Mouse (Mus musculus): ENCODE results near the gene Xlr3b. TPM values are rescaled to one million over a fixed set of nuclear protein-coding genes. Genes with fewer than 3 reads are reported as not detected.

Xlr3b gene
- total RNA-seq, 1 experiment, result 16.6 TPM

Other genes starting within 250 kb of the Xlr3b start
- 8.5 and 9.8 TPM in 2 replicates for gene Zfp185, start 204.9 kb upstream of the Xlr3b start, total RNA-seq (2012; rRNA removed)
- gene Pnma5, start 155.1 kb upstream of the Xlr3b start, total RNA-seq (2012; rRNA removed), result 36.5 and 40.7 TPM in 2 replicates
- 0.16 and 0.18 TPM in 2 replicates for gene Pnma3, start 127.4 kb upstream of the Xlr3b start, total RNA-seq (2012; rRNA removed)
- gene Xlr4a, start 109.7 kb upstream of the Xlr3b start, total RNA-seq (2012; rRNA removed), result 1.2 and 7.9 TPM in 2 replicates
- 9.6 and 28.8 TPM in 2 replicates for gene Xlr3a, start 95.1 kb upstream of the Xlr3b start, total RNA-seq (2012; rRNA removed)
- gene Gm14685, start 75.2 kb upstream of the Xlr3b start, total RNA-seq (2012; rRNA removed), result 0.32 and 1.7 TPM in 2 replicates
- 0.37 and 3.9 TPM in 2 replicates for gene Xlr5b, start 43.4 kb upstream of the Xlr3b start, total RNA-seq (2012; rRNA removed)
- gene DXBay18, start 42.8 kb upstream of the Xlr3b start, total RNA-seq (2012; rRNA removed), result 0.21 and 0.58 TPM in 2 replicates
- gene Spin2d, start 15.2 kb upstream of the Xlr3b start, total RNA-seq (2012; rRNA removed), result not detected in 2 replicates
- gene Xlr4b, start 22.1 kb downstream of the Xlr3b start, total RNA-seq (2012; rRNA removed), result 0.58 and 6.6 TPM in 2 replicates
- gene F8a, start 36.1 kb downstream of the Xlr3b start, total RNA-seq (2012; rRNA removed), result 1.9 and 2.6 TPM in 2 replicates
- 0.90 and 7.6 TPM in 2 replicates for gene Xlr4c, start 50.9 kb downstream of the Xlr3b start, total RNA-seq (2012; rRNA removed)
- 1.4 and 8.9 TPM in 2 replicates for gene Xlr3c, start 73.2 kb downstream of the Xlr3b start, total RNA-seq (2012; rRNA removed)
- 0.42 and 7.0 TPM in 2 replicates for gene Xlr5a, start 100.8 kb downstream of the Xlr3b start, total RNA-seq (2012; rRNA removed)
- gene Xlr5c, start 100.8 kb downstream of the Xlr3b start, total RNA-seq (2012; rRNA removed), result 0.42 and 7.1 TPM in 2 replicates
- gene Gm45015, start 144.6 kb downstream of the Xlr3b start, total RNA-seq (2012; rRNA removed), result not detected in 2 replicates
- 12.4 and 12.6 TPM in 2 replicates for gene Zfp275, start 150.4 kb downstream of the Xlr3b start, total RNA-seq (2012; rRNA removed)
- 6.2 and 15.6 TPM in 2 replicates for gene Gm18336, start 206.5 kb downstream of the Xlr3b start, total RNA-seq (2012; rRNA removed)
- 0.04 and 0.05 TPM in 2 replicates for gene Zfp92, start 218.9 kb downstream of the Xlr3b start, total RNA-seq (2012; rRNA removed)
- 0.27 and 0.37 TPM in 2 replicates for gene Trex2, start 243.1 kb downstream of the Xlr3b start, total RNA-seq (2012; rRNA removed)

All from ES-E14 (cell line).